In the genomic region with DNA sequence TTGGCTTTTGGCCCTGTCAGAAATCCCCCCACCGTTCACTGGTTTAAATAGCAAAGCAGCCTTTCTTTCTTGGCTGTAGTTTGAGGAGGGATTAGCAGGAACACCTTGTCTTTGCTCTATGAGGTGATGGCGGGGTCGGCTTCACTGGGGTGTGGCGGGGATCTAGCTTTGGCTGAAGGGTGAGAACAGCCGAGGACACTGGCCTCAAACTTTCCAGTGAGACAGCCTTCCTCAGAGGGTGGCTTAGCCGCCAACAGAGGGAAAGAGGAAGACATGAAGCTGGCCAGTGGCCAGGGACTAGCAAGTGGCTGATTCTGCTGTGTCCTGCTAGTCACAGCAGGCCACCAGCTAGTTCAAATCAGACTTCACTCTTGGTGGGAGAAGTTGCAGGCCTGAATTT, we compare ENCODE assay signal across 10 mouse cellular contexts. TPM values are rescaled to one million over a fixed set of nuclear protein-coding genes. Genes with fewer than 3 reads are reported as not detected.
A peak's percentile ranks its signal among the peaks of the same experiment; 100 is the strongest.
DNase-seq lines count a peak whose midpoint lies in the region; ATAC-seq and TF ChIP-seq lines count a peak whose summit lies in the region.
"Had no signal": no experiment of that assay in that cellular context is flagged by ENCODE, and none has a peak within 500 bp of the region (broad histone marks: within the 10 kb centered on the region; RNA-seq: fewer than 3 reads in every experiment).

No protein-coding gene starts in this region.

- no peaks in the 10 kb centered on the region for H3K4me1 ChIP-seq in lung, adult 2 months (ENCODE audit: control insufficient read depth, insufficient read depth, low read length)
- H3K4me1 ChIP-seq: midbrain, embryonic 12.5 days had no signal

- no peak overlapping the region for H3K4me3 ChIP-seq in lung, adult 2 months (replicated peaks; ENCODE audit: extremely low read depth, low read depth, low read length)
- H3K4me3 ChIP-seq: midbrain, embryonic 12.5 days had no signal

- no peak for TF ChIP-seq CTCF in lung, adult 2 months (IDR thresholded peaks at IDR 0.05; ENCODE audit: insufficient read depth, low read length)

- TF ChIP-seq POLR2A in lung, adult 2 months (IDR thresholded peaks at IDR 0.05; ENCODE audit: borderline replicate concordance, extremely low read depth, low read depth, low read length): no peak

- WGBS in lung, adult 2 months: 35% methylated on average over 6 of the region's 6 CpGs

- peak; percentile 66 for ATAC-seq in megakaryocyte, adult 5-6 weeks (ENCODE audit: poor library complexity, severe bottlenecking)

- intact Hi-C loops in gastrocnemius, postnatal 36 days (cut with DNase I): no loop called here

- peak; percentile 35 to 45 for DNase-seq in cerebellum, postnatal 14 days
- DNase-seq in cerebellum, adult 8-10 months: no peak
- DNase-seq in lung, adult 18-20 months: peak; percentile 11 to 29
- DNase-seq in lung, adult 2 months: no peak
- peak; percentile 18 to 20 for DNase-seq in gastrocnemius, postnatal 36 days
- DNase-seq in testis, postnatal 14 days (ENCODE audit: low spot score): no peak
- DNase-seq in adrenal gland, adult 8-10 months: no peak

RNA-seq across cellular contexts. Expression of gene Alox12e, which starts 33.2 kb away (rescaled TPM):
- polyA plus RNA-seq in lung, adult 2 months (2012; rRNA removed): 0.31 and 0.40 TPM in 2 replicates
- not detected for total RNA-seq in gastrocnemius, postnatal 36 days (2021)
- total RNA-seq in megakaryocyte, adult 5-6 weeks (2015): 0.98 and 1.5 TPM in 2 replicates
- 1.2 and 1.7 TPM in 2 replicates for total RNA-seq in megakaryocyte, adult 5-6 weeks (2017)
- not detected for total RNA-seq in adrenal gland, adult 8-10 months (2022)
- polyA plus RNA-seq: limb, embryonic 11.5 days; midbrain, embryonic 12.5 days had no signal

RNA-seq across cellular contexts. Expression of gene Alox12, which starts 34.1 kb away (rescaled TPM):
- 4.6 and 9.2 TPM in 2 replicates for polyA plus RNA-seq in lung, adult 2 months (2012; rRNA removed)
- 1 to 10 TPM in 1 of 2 experiments, under 1 TPM in 1; 0.82 to 1.2 TPM for total RNA-seq in gastrocnemius, postnatal 36 days (2021)
- total RNA-seq in megakaryocyte, adult 5-6 weeks (2015): not detected in 2 replicates
- total RNA-seq in megakaryocyte, adult 5-6 weeks (2017): not detected in 2 replicates
- total RNA-seq in adrenal gland, adult 8-10 months (2022): 1 to 10 TPM; 1.0 to 2.1 (median 1.7) TPM

RNA-seq across cellular contexts. Expression of gene Rnasek, which starts 49.6 kb away (rescaled TPM):
- 143 and 168 TPM in 2 replicates for polyA plus RNA-seq in lung, adult 2 months (2012; rRNA removed)
- 100 to 1,000 TPM in 1 of 2 experiments, 10 to 100 TPM in 1; 94.6 to 110 TPM for total RNA-seq in gastrocnemius, postnatal 36 days (2021)
- total RNA-seq in megakaryocyte, adult 5-6 weeks (2015): 221 and 238 TPM in 2 replicates
- total RNA-seq in megakaryocyte, adult 5-6 weeks (2017): 29.7 and 38.5 TPM in 2 replicates
- total RNA-seq in adrenal gland, adult 8-10 months (2022): 100 to 1,000 TPM; 152 to 326 (median 207) TPM

RNA-seq across cellular contexts. Expression of gene Gm21988, which starts 49.6 kb away (rescaled TPM):
- 6.6 and 7.2 TPM in 2 replicates for polyA plus RNA-seq in lung, adult 2 months (2012; rRNA removed)
- 1 to 10 TPM; 1.3 to 2.4 TPM for total RNA-seq in gastrocnemius, postnatal 36 days (2021)
- total RNA-seq in megakaryocyte, adult 5-6 weeks (2015): 4.0 and 5.2 TPM in 2 replicates
- 0.11 and 4.3 TPM in 2 replicates for total RNA-seq in megakaryocyte, adult 5-6 weeks (2017)
- 1 to 10 TPM; 3.9 to 6.7 (median 5.3) TPM for total RNA-seq in adrenal gland, adult 8-10 months (2022)

RNA-seq across cellular contexts. Expression of gene 0610010K14Rik, which starts 51.5 kb away (rescaled TPM):
- polyA plus RNA-seq in lung, adult 2 months (2012; rRNA removed): 79.0 and 80.9 TPM in 2 replicates
- 10 to 100 TPM; 29.3 to 31.9 TPM for total RNA-seq in gastrocnemius, postnatal 36 days (2021)
- 74.4 and 77.6 TPM in 2 replicates for total RNA-seq in megakaryocyte, adult 5-6 weeks (2015)
- 25.6 and 31.5 TPM in 2 replicates for total RNA-seq in megakaryocyte, adult 5-6 weeks (2017)
- total RNA-seq in adrenal gland, adult 8-10 months (2022): 10 to 100 TPM; 38.2 to 52.6 (median 44.5) TPM

Comparison
In these comparisons a context has a peak if more than half of its experiments do, and no peak if none do; other contexts are left out.
1. DNase-seq: peak in cerebellum, postnatal 14 days (2 of 2), lung, adult 18-20 months (2 of 2) and gastrocnemius, postnatal 36 days (2 of 2); none in cerebellum, adult 8-10 months (single experiment), lung, adult 2 months (single experiment), testis, postnatal 14 days (single experiment) and adrenal gland, adult 8-10 months (single experiment).